Comparison of ENCODE assay signal across 9 mouse cellular contexts in genomic region chr7:68233619-68234223, GRCm38 (mm10). TPM values are rescaled to one million over a fixed set of nuclear protein-coding genes. Genes with fewer than 3 reads are reported as not detected.
A peak's percentile ranks its signal among the peaks of the same experiment; 100 is the strongest.
DNase-seq lines count a peak whose midpoint lies in the region; ATAC-seq and TF ChIP-seq lines count a peak whose summit lies in the region.
"Had no signal": no experiment of that assay in that cellular context is flagged by ENCODE, and none has a peak within 500 bp of the region (broad histone marks: within the 10 kb centered on the region; RNA-seq: fewer than 3 reads in every experiment).

No protein-coding gene starts in this region.

- no peaks in the 10 kb centered on the region for H3K36me3 ChIP-seq in hindbrain, embryonic 11.5 days (ENCODE audit: control insufficient read depth, insufficient read depth, low read length)
- no peaks in the 10 kb centered on the region; the same call in 1 of the 2 replicates for H3K36me3 ChIP-seq in hindbrain, embryonic 16.5 days (ENCODE audit: control insufficient read depth, insufficient read depth, low read length)
- peaks cover 7% of the 10 kb centered on the region for H3K36me3 ChIP-seq in forebrain, embryonic 16.5 days (ENCODE audit: control insufficient read depth, insufficient read depth)
- H3K36me3 ChIP-seq in midbrain, embryonic 13.5 days: peaks cover 25% of the 10 kb centered on the region
- H3K36me3 ChIP-seq: hindbrain, embryonic 15.5 days had no signal

- H3K9ac ChIP-seq in hindbrain, embryonic 11.5 days (ENCODE audit: low read depth, low read length): no peak overlapping the region
- H3K9ac ChIP-seq in hindbrain, embryonic 16.5 days (ENCODE audit: low read depth, low read length): no peak overlapping the region
- no peak overlapping the region for H3K9ac ChIP-seq in forebrain, embryonic 16.5 days (replicated peaks; ENCODE audit: low read depth, low read length)
- H3K9ac ChIP-seq in midbrain, embryonic 13.5 days (replicated peaks): no peak overlapping the region
- H3K9ac ChIP-seq: hindbrain, embryonic 15.5 days had no signal

- no peaks in the 10 kb centered on the region for H3K27me3 ChIP-seq in hindbrain, embryonic 11.5 days (ENCODE audit: control insufficient read depth, insufficient read depth, low read length)
- H3K27me3 ChIP-seq in hindbrain, embryonic 16.5 days (replicated peaks; ENCODE audit: control insufficient read depth, insufficient read depth, low read length): no peaks in the 10 kb centered on the region
- no peaks in the 10 kb centered on the region for H3K27me3 ChIP-seq in forebrain, embryonic 16.5 days (replicated peaks; ENCODE audit: control insufficient read depth, insufficient read depth, low read length)
- H3K27me3 ChIP-seq in midbrain, embryonic 13.5 days: no peaks in the 10 kb centered on the region
- H3K27me3 ChIP-seq: hindbrain, embryonic 15.5 days had no signal

- DNase-seq in hindbrain, embryonic 11.5 days (ENCODE audit: low spot score): peak; percentile 54
- peak; percentile 61 for DNase-seq in kidney, adult 9 months
- no peak for DNase-seq in left cerebral cortex, postnatal 4 days
- no peak for DNase-seq in gastrocnemius, adult 8-10 months (ENCODE audit: low spot score in 2 of 2)
- no peak for DNase-seq in layer of hippocampus, adult 2 months (ENCODE audit: low spot score in 2 of 2)

- H3K27ac ChIP-seq in hindbrain, embryonic 11.5 days (ENCODE audit: low read depth, low read length): no peak overlapping the region
- no peak overlapping the region for H3K27ac ChIP-seq in hindbrain, embryonic 16.5 days (ENCODE audit: low read depth, low read length)
- H3K27ac ChIP-seq in forebrain, embryonic 16.5 days (ENCODE audit: low read length): no peak overlapping the region
- no peak overlapping the region for H3K27ac ChIP-seq in midbrain, embryonic 13.5 days
- no peak overlapping the region for H3K27ac ChIP-seq in layer of hippocampus, adult 2 months
- H3K27ac ChIP-seq: hindbrain, embryonic 15.5 days had no signal

- ATAC-seq in hindbrain, embryonic 11.5 days (ENCODE audit: low FRiP score): no peak
- no peak for ATAC-seq in hindbrain, embryonic 16.5 days
- peak; percentile 50 for ATAC-seq in forebrain, embryonic 16.5 days
- peak; percentile 62 for ATAC-seq in midbrain, embryonic 13.5 days

- no peaks in the 10 kb centered on the region for H3K4me1 ChIP-seq in hindbrain, embryonic 11.5 days (replicated peaks; ENCODE audit: control insufficient read depth, insufficient read depth, low read length)
- peaks cover 6% of the 10 kb centered on the region for H3K4me1 ChIP-seq in hindbrain, embryonic 16.5 days (ENCODE audit: control insufficient read depth, insufficient read depth, low read depth, low read length)
- H3K4me1 ChIP-seq in forebrain, embryonic 16.5 days (replicated peaks; ENCODE audit: control insufficient read depth, insufficient read depth, low read length): peaks cover 12% of the 10 kb centered on the region
- H3K4me1 ChIP-seq in midbrain, embryonic 13.5 days (replicated peaks): peaks cover 15% of the 10 kb centered on the region

- 35% methylated on average over 13 of the region's 13 CpGs for WGBS in hindbrain, embryonic 11.5 days
- WGBS in hindbrain, embryonic 16.5 days: 24% methylated on average over 13 of the region's 13 CpGs
- WGBS in forebrain, embryonic 16.5 days: 21% methylated on average over 13 of the region's 13 CpGs
- WGBS in midbrain, embryonic 13.5 days: 28% methylated on average over 13 of the region's 13 CpGs

- H3K4me2 ChIP-seq in hindbrain, embryonic 11.5 days (replicated peaks; ENCODE audit: low read depth, low read length): no peak overlapping the region
- H3K4me2 ChIP-seq in hindbrain, embryonic 16.5 days (ENCODE audit: low read length): no peak overlapping the region
- no peak overlapping the region for H3K4me2 ChIP-seq in forebrain, embryonic 16.5 days (ENCODE audit: low read length)
- H3K4me2 ChIP-seq in midbrain, embryonic 13.5 days (replicated peaks): no peak overlapping the region
- H3K4me2 ChIP-seq: hindbrain, embryonic 15.5 days had no signal

- no peaks in the 10 kb centered on the region for H3K9me3 ChIP-seq in hindbrain, embryonic 11.5 days (ENCODE audit: control insufficient read depth, low read length)
- no peaks in the 10 kb centered on the region for H3K9me3 ChIP-seq in hindbrain, embryonic 16.5 days (ENCODE audit: control insufficient read depth, low read length)
- H3K9me3 ChIP-seq in forebrain, embryonic 16.5 days (ENCODE audit: control insufficient read depth, low read length): no peaks in the 10 kb centered on the region
- no peaks in the 10 kb centered on the region for H3K9me3 ChIP-seq in midbrain, embryonic 13.5 days
- H3K9me3 ChIP-seq: hindbrain, embryonic 15.5 days had no signal

- no peak for TF ChIP-seq CTCF in layer of hippocampus, adult 2 months (conservative IDR thresholded peaks at IDR 0.05)

- H3K4me3 ChIP-seq in hindbrain, embryonic 11.5 days (ENCODE audit: low read depth, low read length): no peak overlapping the region
- H3K4me3 ChIP-seq in hindbrain, embryonic 16.5 days (ENCODE audit: low read length): no peak overlapping the region
- H3K4me3 ChIP-seq in forebrain, embryonic 16.5 days (replicated peaks; ENCODE audit: low read length): no peak overlapping the region
- H3K4me3 ChIP-seq in midbrain, embryonic 13.5 days (replicated peaks): no peak overlapping the region
- H3K4me3 ChIP-seq in layer of hippocampus, adult 2 months: no peak overlapping the region
- H3K4me3 ChIP-seq: hindbrain, embryonic 15.5 days had no signal

- intact Hi-C loops in left cerebral cortex, postnatal 4 days (cut with DNase I): no loop called here

RNA-seq across cellular contexts. Expression of gene Pgpep1l, which starts 30.3 kb away (rescaled TPM):
- not detected in 2 replicates for polyA plus RNA-seq in hindbrain, embryonic 11.5 days (2014; fragmentation: Nextera tagmentation; extraction: Ambion mirVana)
- polyA plus RNA-seq in hindbrain, embryonic 16.5 days (2015; fragmentation: Nextera tagmentation; extraction: Ambion mirVana): not detected in 2 replicates
- polyA plus RNA-seq in forebrain, embryonic 16.5 days (2015; fragmentation: Nextera tagmentation; extraction: Ambion mirVana): not detected in 2 replicates
- polyA plus RNA-seq in midbrain, embryonic 13.5 days (2015; fragmentation: Nextera tagmentation; extraction: Ambion mirVana): not detected in 2 replicates
- not detected for total RNA-seq in left cerebral cortex, postnatal 4 days (2021)
- 1 to 10 TPM; 3.6 to 4.9 (median 4.0) TPM for total RNA-seq in gastrocnemius, adult 8-10 months (2022)
- 1 to 10 TPM; 3.2 to 3.6 TPM for total RNA-seq in layer of hippocampus, adult 2 months (2021)
- polyA plus RNA-seq: hindbrain, embryonic 15.5 days had no signal

RNA-seq across cellular contexts. Expression of gene Fam169b, which starts 39.9 kb away (rescaled TPM):
- polyA plus RNA-seq in hindbrain, embryonic 11.5 days (2014; fragmentation: Nextera tagmentation; extraction: Ambion mirVana): 0.21 and 0.36 TPM in 2 replicates
- polyA plus RNA-seq in hindbrain, embryonic 16.5 days (2015; fragmentation: Nextera tagmentation; extraction: Ambion mirVana): 0.26 TPM in 1 of 2 replicates, not detected in the other
- polyA plus RNA-seq in forebrain, embryonic 16.5 days (2015; fragmentation: Nextera tagmentation; extraction: Ambion mirVana): 0.20 TPM in 1 of 2 replicates, not detected in the other
- 0.09 TPM in 1 of 2 replicates, not detected in the other for polyA plus RNA-seq in midbrain, embryonic 13.5 days (2015; fragmentation: Nextera tagmentation; extraction: Ambion mirVana)
- total RNA-seq in left cerebral cortex, postnatal 4 days (2021): under 1 TPM; 0.12 to 0.22 TPM
- total RNA-seq in gastrocnemius, adult 8-10 months (2022): under 1 TPM in 1 of 4 experiments, not detected in 3; 0.19 TPM
- total RNA-seq in layer of hippocampus, adult 2 months (2021): 1 to 10 TPM in 1 of 2 experiments, under 1 TPM in 1; 0.64 to 1.1 TPM

Comparison
In these comparisons a context has a peak if more than half of its experiments do, and no peak if none do; other contexts are left out.
1. ATAC-seq: peak in forebrain, embryonic 16.5 days (single experiment) and midbrain, embryonic 13.5 days (single experiment); none in hindbrain, embryonic 11.5 days (single experiment) and hindbrain, embryonic 16.5 days (single experiment).
2. DNase-seq: peak in hindbrain, embryonic 11.5 days (single experiment) and kidney, adult 9 months (single experiment); none in left cerebral cortex, postnatal 4 days (single experiment), gastrocnemius, adult 8-10 months (0 of 2) and layer of hippocampus, adult 2 months (0 of 2).